Mouse (Mus musculus): ENCODE measurements around the gene Maml3.

DNA sequence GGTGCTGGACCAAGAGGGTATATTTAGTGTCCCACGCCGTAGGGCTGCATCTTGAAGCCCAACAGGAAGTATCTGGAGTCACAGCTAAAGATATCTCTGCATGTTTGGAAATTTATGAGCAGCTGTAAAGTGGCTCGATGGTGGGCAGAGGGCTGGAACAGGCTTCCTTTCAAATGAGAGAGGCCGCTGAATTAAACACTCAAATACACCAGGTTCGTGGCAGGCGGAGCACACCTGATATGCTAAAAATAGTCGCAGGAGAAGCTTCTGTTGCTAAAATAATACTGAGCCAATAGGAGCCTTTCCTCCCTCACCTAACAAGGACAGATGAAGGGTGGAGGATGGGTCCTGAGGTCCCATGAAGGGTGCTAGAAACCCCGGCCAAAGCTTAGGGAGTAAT, 376.9 kb downstream of the Maml3 start:
- TF ChIP-seq CEBPB (IDR thresholded peaks at IDR 0.05; ENCODE audit: insufficient read depth, poor library complexity, severe bottlenecking) (no peak), POLR2A (IDR thresholded peaks at IDR 0.05; ENCODE audit: insufficient read length, low read depth) (no peak), TCF3 (IDR thresholded peaks at IDR 0.05; ENCODE audit: insufficient read length, low read depth) (no peak), MAX (IDR thresholded peaks at IDR 0.05; ENCODE audit: low read depth) (no peak), MYOG (IDR thresholded peaks at IDR 0.05; ENCODE audit: control insufficient read depth in 1 of 3, insufficient read depth in 1 of 3, insufficient read length in 2 of 3, low read depth in 2 of 3) (no peak), USF1 (IDR thresholded peaks at IDR 0.05; ENCODE audit: low read depth) (no peak), MYOD1 (IDR thresholded peaks at IDR 0.05; ENCODE audit: control insufficient read depth in 1 of 3, insufficient read length in 2 of 3, low read depth in 2 of 3) (no peak), SRF (IDR thresholded peaks at IDR 0.05; ENCODE audit: control insufficient read depth, insufficient read length, low read depth) (no peak), TCF12 (IDR thresholded peaks at IDR 0.05; ENCODE audit: insufficient read depth, poor library complexity, severe bottlenecking) (no peak)

All from myocyte (in vitro differentiated cells).